ENCODE assay signal across 8 mouse cellular contexts in genomic region chr3:152209177-152209966, GRCm38 (mm10). TPM values are rescaled to one million over a fixed set of nuclear protein-coding genes. Genes with fewer than 3 reads are reported as not detected.
DNase-seq lines count a peak whose midpoint lies in the region; ATAC-seq lines count a peak whose summit lies in the region.

No protein-coding gene starts in this region.

- peak overlapping the region; percentile 67 for H3K4me2 ChIP-seq in stomach, embryonic 14.5 days (replicated peaks; ENCODE audit: low read depth, low read length)

- peaks cover 35% of the 10 kb centered on the region for H3K36me3 ChIP-seq in forebrain, embryonic 10.5 days (replicated peaks)
- H3K36me3 ChIP-seq in stomach, embryonic 14.5 days (ENCODE audit: control insufficient read depth, insufficient read depth, low read length), result no peaks in the 10 kb centered on the region

- DNase-seq in kidney, adult 9 months, result peak; percentile 63
- no peak for DNase-seq in kidney, postnatal 14 days
- DNase-seq in MEL-GATA-1-ER (ENCODE audit: extremely low read depth, low read depth), result peak; percentile 57
- no peak for DNase-seq in forebrain, embryonic 10.5 days (ENCODE audit: extremely low spot score, low spot score)
- peak; percentile 75 for DNase-seq in induced T-regulatory cell, adult 2 months (ENCODE audit: low read depth)
- peak; percentile 59 for DNase-seq in lung, postnatal 25 days (ENCODE audit: low spot score)
- DNase-seq in ovary, postnatal 10 days (ENCODE audit: low spot score), result no peak

- peak overlapping the region; percentile 99 for H3K9ac ChIP-seq in stomach, embryonic 14.5 days (replicated peaks; ENCODE audit: low read depth, low read length)

- no peaks in the 10 kb centered on the region for H3K27me3 ChIP-seq in forebrain, embryonic 10.5 days (ENCODE audit: poor library complexity, severe bottlenecking)
- no peaks in the 10 kb centered on the region for H3K27me3 ChIP-seq in stomach, embryonic 14.5 days (ENCODE audit: control insufficient read depth, insufficient read depth, low read length)

- no peaks in the 10 kb centered on the region for H3K9me3 ChIP-seq in forebrain, embryonic 10.5 days
- H3K9me3 ChIP-seq in stomach, embryonic 14.5 days (ENCODE audit: control insufficient read depth, low read depth, low read length), result no peaks in the 10 kb centered on the region

- WGBS in forebrain, embryonic 10.5 days, result 8% methylated on average over 25 of the region's 25 CpGs
- 3% methylated on average over 25 of the region's 25 CpGs for WGBS in stomach, embryonic 14.5 days

- ATAC-seq in stomach, embryonic 14.5 days (ENCODE audit: insufficient number of reproducible peaks, insufficient read depth, low FRiP score, low read depth), result peak; percentile 3

- peaks cover 34% of the 10 kb centered on the region for H3K4me1 ChIP-seq in forebrain, embryonic 10.5 days
- H3K4me1 ChIP-seq in stomach, embryonic 14.5 days (ENCODE audit: control insufficient read depth, insufficient read depth, low read length), result peaks cover 14% of the 10 kb centered on the region

- peak overlapping the region; percentile 99 for H3K4me3 ChIP-seq in forebrain, embryonic 10.5 days
- peak overlapping the region; percentile 88 for H3K4me3 ChIP-seq in stomach, embryonic 14.5 days (ENCODE audit: low read depth, low read length)

- H3K27ac ChIP-seq in forebrain, embryonic 10.5 days, result peak overlapping the region; percentile 100
- peak overlapping the region; percentile 100 for H3K27ac ChIP-seq in stomach, embryonic 14.5 days (ENCODE audit: low read length)

RNA-seq across cellular contexts. Expression of gene Dnajb4, which starts 0.7 kb away (rescaled TPM):
- 16.2 and 18.8 TPM in 2 replicates for polyA plus RNA-seq in forebrain, embryonic 10.5 days (2016; fragmentation: Nextera tagmentation; extraction: Ambion mirVana)
- 30.3 and 31.4 TPM in 2 replicates for polyA plus RNA-seq in stomach, embryonic 14.5 days (2014; fragmentation: Nextera tagmentation; extraction: Ambion mirVana)

RNA-seq across cellular contexts. Expression of gene Fubp1, which starts 0.8 kb away (rescaled TPM):
- polyA plus RNA-seq in forebrain, embryonic 10.5 days (2016; fragmentation: Nextera tagmentation; extraction: Ambion mirVana), result 444 and 478 TPM in 2 replicates
- polyA plus RNA-seq in stomach, embryonic 14.5 days (2014; fragmentation: Nextera tagmentation; extraction: Ambion mirVana), result 252 and 265 TPM in 2 replicates

RNA-seq across cellular contexts. Expression of gene Gipc2, which starts 43.3 kb away (rescaled TPM):
- polyA plus RNA-seq in forebrain, embryonic 10.5 days (2016; fragmentation: Nextera tagmentation; extraction: Ambion mirVana), result 1.9 and 3.5 TPM in 2 replicates
- 43.8 and 51.8 TPM in 2 replicates for polyA plus RNA-seq in stomach, embryonic 14.5 days (2014; fragmentation: Nextera tagmentation; extraction: Ambion mirVana)

RNA-seq across cellular contexts. Expression of gene Nexn, which starts 56.8 kb away (rescaled TPM):
- polyA plus RNA-seq in forebrain, embryonic 10.5 days (2016; fragmentation: Nextera tagmentation; extraction: Ambion mirVana), result 2.8 and 3.8 TPM in 2 replicates
- 35.3 and 47.8 TPM in 2 replicates for polyA plus RNA-seq in stomach, embryonic 14.5 days (2014; fragmentation: Nextera tagmentation; extraction: Ambion mirVana)

Comparison
In these comparisons a context has a peak if more than half of its experiments do, and no peak if none do; other contexts are left out.
1. DNase-seq: peak in kidney, adult 9 months (single experiment), MEL-GATA-1-ER (single experiment), induced T-regulatory cell, adult 2 months (single experiment) and lung, postnatal 25 days (single experiment); none in kidney, postnatal 14 days (single experiment), forebrain, embryonic 10.5 days (single experiment) and ovary, postnatal 10 days (single experiment).